Mouse (Mus musculus): ENCODE measurements around the gene Tmod2. TPM values are rescaled to one million over a fixed set of nuclear protein-coding genes. Genes with fewer than 3 reads are reported as not detected.

Gene Tmod2
- polyA plus RNA-seq, 1 experiment = 0.27 TPM

- Histone ChIP-seq H3K36me3 (ENCODE audit: control insufficient read depth, insufficient read depth) (no peaks in the 10 kb centered on the region), H3ac (ENCODE audit: control insufficient read depth, insufficient read length, low read depth) (no peak overlapping the region), H3K4me3 (ENCODE audit: insufficient read depth, poor library complexity, severe bottlenecking) (no peak overlapping the region), H3K79me2 (ENCODE audit: control insufficient read depth, insufficient read depth) (no peaks in the 10 kb centered on the region), H3K27me3 (ENCODE audit: control insufficient read depth, insufficient read depth, insufficient read length) (no peaks in the 10 kb centered on the region), H3K79me3 (ENCODE audit: low read depth) (no peaks in the 10 kb centered on the region)
- TF ChIP-seq MYOD1 (IDR thresholded peaks at IDR 0.05; ENCODE audit: control insufficient read depth, insufficient read length, low read depth) (no peak), CTCF (IDR thresholded peaks at IDR 0.05; ENCODE audit: control insufficient read depth, insufficient read depth, insufficient read length) (no peak), MAX (IDR thresholded peaks at IDR 0.05) (no peak), CEBPB (IDR thresholded peaks at IDR 0.05; ENCODE audit: low read depth) (no peak), FOSL1 (IDR thresholded peaks at IDR 0.05; ENCODE audit: insufficient read depth, low read length, poor library complexity, severe bottlenecking) (no peak), MYOG (IDR thresholded peaks at IDR 0.05; ENCODE audit: control insufficient read depth, extremely low read depth, insufficient read length) (no peak), USF1 (IDR thresholded peaks at IDR 0.05; ENCODE audit: low read depth) (no peak)
Measured at GRCm38 (mm10) chr9:75600166-75600934, 10.8 kb downstream of the Tmod2 start.

GRCm38 (mm10) chr9:75599191-75599841, 11.8 kb downstream of the Tmod2 start:
- no peak for TF ChIP-seq CEBPB (IDR thresholded peaks at IDR 0.05; ENCODE audit: low read depth)
- TF ChIP-seq CTCF (IDR thresholded peaks at IDR 0.05; ENCODE audit: control insufficient read depth, insufficient read depth, insufficient read length) = no peak
- TF ChIP-seq MAX (IDR thresholded peaks at IDR 0.05) = no peak
- no peak overlapping the region for H3K4me3 ChIP-seq (ENCODE audit: insufficient read depth, poor library complexity, severe bottlenecking)
- no peaks in the 10 kb centered on the region for H3K79me3 ChIP-seq (ENCODE audit: low read depth)
- H3ac ChIP-seq (ENCODE audit: control insufficient read depth, insufficient read length, low read depth) = no peak overlapping the region
- H3K79me2 ChIP-seq (ENCODE audit: control insufficient read depth, insufficient read depth) = no peaks in the 10 kb centered on the region
- no peaks in the 10 kb centered on the region for H3K27me3 ChIP-seq (ENCODE audit: control insufficient read depth, insufficient read depth, insufficient read length)
- H3K36me3 ChIP-seq (ENCODE audit: control insufficient read depth, insufficient read depth) = no peaks in the 10 kb centered on the region

DNA sequence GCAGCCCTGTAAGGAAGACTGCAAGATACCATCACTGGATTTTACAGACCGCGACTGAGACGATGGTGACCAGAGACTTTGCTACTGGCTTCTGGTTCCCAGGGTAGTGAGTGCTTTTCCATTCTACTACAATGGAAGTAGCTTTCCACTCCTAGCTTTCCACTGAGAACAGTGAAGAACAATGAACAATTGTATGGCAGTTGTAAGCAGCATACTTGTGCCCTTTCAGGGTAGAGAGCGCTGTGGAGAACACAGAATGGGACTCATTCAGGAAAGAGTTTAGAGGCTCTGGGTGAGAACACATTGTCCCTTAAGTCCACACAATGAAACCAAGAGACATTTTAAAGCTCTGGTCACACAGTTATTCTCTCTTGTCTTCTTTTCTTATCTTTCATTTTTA, 13.5 kb downstream of the Tmod2 start:
- Histone ChIP-seq H3K79me3 (ENCODE audit: low read depth) (no peaks in the 10 kb centered on the region), H3K36me3 (ENCODE audit: control insufficient read depth, insufficient read depth) (no peaks in the 10 kb centered on the region), H3K79me2 (ENCODE audit: control insufficient read depth, insufficient read depth) (no peaks in the 10 kb centered on the region), H3K4me3 (ENCODE audit: insufficient read depth, poor library complexity, severe bottlenecking) (no peak overlapping the region), H3ac (ENCODE audit: control insufficient read depth, insufficient read length, low read depth) (no peak overlapping the region), H3K27me3 (ENCODE audit: control insufficient read depth, insufficient read depth, insufficient read length) (no peaks in the 10 kb centered on the region)
- TF ChIP-seq MYOG (IDR thresholded peaks at IDR 0.05; ENCODE audit: control insufficient read depth, extremely low read depth, insufficient read length) (no peak), CTCF (IDR thresholded peaks at IDR 0.05; ENCODE audit: control insufficient read depth, insufficient read depth, insufficient read length) (no peak), MYOD1 (IDR thresholded peaks at IDR 0.05; ENCODE audit: control insufficient read depth, insufficient read length, low read depth) (no peak), MAX (IDR thresholded peaks at IDR 0.05) (no peak), CEBPB (IDR thresholded peaks at IDR 0.05; ENCODE audit: low read depth) (no peak), FOSL1 (IDR thresholded peaks at IDR 0.05; ENCODE audit: insufficient read depth, low read length, poor library complexity, severe bottlenecking) (no peak), USF1 (IDR thresholded peaks at IDR 0.05; ENCODE audit: low read depth) (no peak)

DNA sequence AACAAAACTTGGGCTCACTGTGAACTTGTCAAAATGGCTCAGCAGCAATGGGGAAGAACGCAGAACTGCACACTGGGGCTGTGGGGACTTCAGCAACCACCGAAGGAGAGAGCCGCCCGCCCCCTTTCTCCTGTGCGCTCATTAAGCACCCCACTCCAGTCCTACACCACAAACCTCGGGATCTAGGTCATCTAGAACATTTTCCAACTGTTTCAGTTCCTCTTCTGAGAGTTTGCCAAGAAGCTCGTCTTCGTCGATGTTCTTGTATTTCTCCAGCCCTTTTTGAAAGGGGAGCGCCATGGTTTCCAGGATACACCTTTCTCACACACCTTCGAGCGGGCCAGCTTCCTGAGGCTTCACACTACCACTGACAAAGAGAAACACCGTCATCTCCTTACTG, 14.1 kb downstream of the Tmod2 start:
- no peak overlapping the region for H3ac ChIP-seq (ENCODE audit: control insufficient read depth, insufficient read length, low read depth)
- no peaks in the 10 kb centered on the region for H3K79me3 ChIP-seq (ENCODE audit: low read depth)
- TF ChIP-seq MYOD1 (IDR thresholded peaks at IDR 0.05; ENCODE audit: control insufficient read depth, insufficient read length, low read depth) = no peak
- TF ChIP-seq FOSL1 (IDR thresholded peaks at IDR 0.05; ENCODE audit: insufficient read depth, low read length, poor library complexity, severe bottlenecking) = no peak
- no peak for TF ChIP-seq USF1 (IDR thresholded peaks at IDR 0.05; ENCODE audit: low read depth)
- no peak for TF ChIP-seq CTCF (IDR thresholded peaks at IDR 0.05; ENCODE audit: control insufficient read depth, insufficient read depth, insufficient read length)
- TF ChIP-seq CEBPB (IDR thresholded peaks at IDR 0.05; ENCODE audit: low read depth) = no peak
- no peak for TF ChIP-seq MYOG (IDR thresholded peaks at IDR 0.05; ENCODE audit: control insufficient read depth, extremely low read depth, insufficient read length)
- no peak for TF ChIP-seq MAX (IDR thresholded peaks at IDR 0.05)
- no peaks in the 10 kb centered on the region for H3K27me3 ChIP-seq (ENCODE audit: control insufficient read depth, insufficient read depth, insufficient read length)
- H3K79me2 ChIP-seq (ENCODE audit: control insufficient read depth, insufficient read depth) = no peaks in the 10 kb centered on the region
- no peak overlapping the region for H3K4me3 ChIP-seq (ENCODE audit: insufficient read depth, poor library complexity, severe bottlenecking)
- no peaks in the 10 kb centered on the region for H3K36me3 ChIP-seq (ENCODE audit: control insufficient read depth, insufficient read depth)

GRCm38 (mm10) chr9:75593481-75593880, 17.6 kb downstream of the Tmod2 start:
- no peak for TF ChIP-seq MYOG (IDR thresholded peaks at IDR 0.05; ENCODE audit: control insufficient read depth, extremely low read depth, insufficient read length)
- TF ChIP-seq FOSL1 (IDR thresholded peaks at IDR 0.05; ENCODE audit: insufficient read depth, low read length, poor library complexity, severe bottlenecking) = no peak
- no peak for TF ChIP-seq CEBPB (IDR thresholded peaks at IDR 0.05; ENCODE audit: low read depth)
- TF ChIP-seq MAX (IDR thresholded peaks at IDR 0.05) = no peak
- no peak for TF ChIP-seq MYOD1 (IDR thresholded peaks at IDR 0.05; ENCODE audit: control insufficient read depth, insufficient read length, low read depth)
- no peak for TF ChIP-seq USF1 (IDR thresholded peaks at IDR 0.05; ENCODE audit: low read depth)
- Histone ChIP-seq H3ac (ENCODE audit: control insufficient read depth, insufficient read length, low read depth) (no peak overlapping the region), H3K36me3 (ENCODE audit: control insufficient read depth, insufficient read depth) (no peaks in the 10 kb centered on the region), H3K79me3 (ENCODE audit: low read depth) (no peaks in the 10 kb centered on the region), H3K27me3 (ENCODE audit: control insufficient read depth, insufficient read depth, insufficient read length) (no peaks in the 10 kb centered on the region), H3K4me3 (ENCODE audit: insufficient read depth, poor library complexity, severe bottlenecking) (no peak overlapping the region), H3K79me2 (ENCODE audit: control insufficient read depth, insufficient read depth) (no peaks in the 10 kb centered on the region)

Measured in C2C12 (cell line).